9 mouse cellular contexts compared by ENCODE assay signal in the genomic region with DNA sequence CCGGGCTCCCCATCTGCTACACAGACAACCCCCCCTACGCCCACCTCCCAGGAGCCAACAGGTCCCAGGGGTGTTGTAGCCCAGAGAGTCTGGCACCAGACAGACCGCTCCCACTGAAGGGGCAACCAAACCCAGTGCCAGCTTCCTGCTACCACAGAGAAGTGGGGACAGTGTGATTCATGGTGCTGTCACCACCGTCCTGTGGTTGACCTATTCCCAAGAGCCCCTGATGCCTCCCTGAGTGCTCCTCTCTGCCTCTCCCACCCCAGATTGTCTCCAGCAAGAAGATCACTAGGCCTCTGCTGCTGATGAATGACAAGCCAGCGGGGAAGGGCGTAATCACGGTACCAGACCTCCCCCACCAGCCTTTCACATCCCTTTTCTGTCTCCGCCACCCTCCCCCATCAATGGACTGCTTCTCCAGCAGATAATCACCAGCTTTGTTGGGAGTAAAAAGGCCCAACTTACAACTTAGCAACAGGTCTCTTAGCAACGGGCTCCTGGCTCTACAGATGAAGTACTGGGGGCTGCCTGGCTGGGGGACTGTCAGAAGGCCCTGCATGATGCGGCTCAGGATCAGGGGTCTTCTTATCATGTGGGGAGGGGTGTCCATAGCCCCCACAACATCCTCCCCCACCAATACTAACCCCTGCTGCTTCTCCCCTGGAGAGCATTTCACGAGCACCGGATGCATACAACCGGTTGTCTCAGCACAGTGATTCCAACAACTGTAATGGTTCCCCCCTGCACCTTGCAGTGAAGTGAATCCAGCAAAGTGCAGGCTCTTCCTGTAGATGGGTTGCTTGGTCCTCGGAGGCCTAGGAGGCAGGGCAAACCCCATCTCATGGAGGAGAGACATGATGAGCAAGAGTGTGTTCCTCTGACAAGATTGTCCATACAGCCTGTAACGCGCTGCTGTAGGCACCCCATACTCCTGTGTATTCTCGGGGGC. TPM values are rescaled to one million over a fixed set of nuclear protein-coding genes. Genes with fewer than 3 reads are reported as not detected.
DNase-seq lines count a peak whose midpoint lies in the region; ATAC-seq and TF ChIP-seq lines count a peak whose summit lies in the region.
"Had no signal": no experiment of that assay in that cellular context is flagged by ENCODE, and none has a peak within 500 bp of the region (broad histone marks: within the 10 kb centered on the region; RNA-seq: fewer than 3 reads in every experiment).

No protein-coding gene starts in this region.

- no peak for ATAC-seq in liver, embryonic 11.5 days (replicated peaks; ENCODE audit: low FRiP score)
- ATAC-seq in inflammation-experienced regulatory T-cells, adult 6 months = no peak

- H3K27me3 ChIP-seq in hindbrain, embryonic 10.5 days (ENCODE audit: insufficient read depth, poor library complexity, severe bottlenecking) = peaks cover 33% of the 10 kb centered on the region
- no peaks in the 10 kb centered on the region for H3K27me3 ChIP-seq in liver, embryonic 11.5 days (replicated peaks; ENCODE audit: control insufficient read depth, insufficient read depth, low read length)

- DNase-seq in 416B (ENCODE audit: low read depth) = peak; percentile 76
- peak; percentile 97 for DNase-seq in brain, embryonic 14.5 days (ENCODE audit: low read depth)
- peak; percentile 87 for DNase-seq in hindbrain, embryonic 10.5 days (ENCODE audit: low spot score)
- no peak for DNase-seq in liver, embryonic 11.5 days (ENCODE audit: low spot score)
- peak; percentile 84 for DNase-seq in retina, postnatal 1 day
- DNase-seq in gastrocnemius, postnatal 10 days = no peak
- no peak for DNase-seq in adrenal gland, postnatal 10 days

- no peak overlapping the region for H3K4me2 ChIP-seq in liver, embryonic 11.5 days
- H3K4me2 ChIP-seq: heart, embryonic 13.5 days had no signal

- H3K9me3 ChIP-seq in hindbrain, embryonic 10.5 days = no peaks in the 10 kb centered on the region
- H3K9me3 ChIP-seq in liver, embryonic 11.5 days (ENCODE audit: control insufficient read depth, low read length) = no peaks in the 10 kb centered on the region
- H3K9me3 ChIP-seq: heart, embryonic 13.5 days had no signal

- TF ChIP-seq POLR2A in brain, embryonic 14.5 days (IDR thresholded peaks at IDR 0.05; ENCODE audit: borderline replicate concordance, extremely low read depth, insufficient read depth, insufficient read length, poor library complexity, severe bottlenecking) = no peak

- no peak overlapping the region for H3K9ac ChIP-seq in liver, embryonic 11.5 days (ENCODE audit: low read depth, low read length)
- H3K9ac ChIP-seq: heart, embryonic 13.5 days had no signal

- WGBS in hindbrain, embryonic 10.5 days = 35% methylated on average over 17 of the region's 17 CpGs
- 58% methylated on average over 17 of the region's 17 CpGs for WGBS in liver, embryonic 11.5 days

- H3K4me1 ChIP-seq in hindbrain, embryonic 10.5 days (replicated peaks) = peaks cover 47% of the 10 kb centered on the region
- H3K4me1 ChIP-seq in liver, embryonic 11.5 days (replicated peaks; ENCODE audit: control insufficient read depth, insufficient read depth, low read length) = peaks cover 2% of the 10 kb centered on the region; the same call in 1 of the 2 replicates

- no peak for TF ChIP-seq CTCF in brain, embryonic 14.5 days (IDR thresholded peaks at IDR 0.05; ENCODE audit: borderline replicate concordance, extremely low read depth, insufficient read depth, insufficient read length)

- H3K4me3 ChIP-seq in hindbrain, embryonic 10.5 days = peak overlapping the region; percentile 18; the same call in 1 of the 2 replicates
- no peak overlapping the region for H3K4me3 ChIP-seq in liver, embryonic 11.5 days (ENCODE audit: low read depth, low read length)
- H3K4me3 ChIP-seq: heart, embryonic 13.5 days had no signal

- no peaks in the 10 kb centered on the region for H3K36me3 ChIP-seq in hindbrain, embryonic 10.5 days
- H3K36me3 ChIP-seq in liver, embryonic 11.5 days (ENCODE audit: control insufficient read depth, insufficient read depth, low read length) = no peaks in the 10 kb centered on the region
- H3K36me3 ChIP-seq: heart, embryonic 13.5 days had no signal

- H3K27ac ChIP-seq in hindbrain, embryonic 10.5 days = peak overlapping the region; percentile 87
- 0 out of 2 replicates have a peak overlapping the region, but pooled peaks have one; percentile 5 for H3K27ac ChIP-seq in liver, embryonic 11.5 days (ENCODE audit: low read depth, low read length)
- H3K27ac ChIP-seq: heart, embryonic 13.5 days had no signal

RNA-seq across cellular contexts. Expression of a gene that starts 19.0 kb away (rescaled TPM):
- polyA plus RNA-seq in brain, embryonic 14.5 days (2012; rRNA removed) = 30.1 and 31.5 TPM in 2 replicates
- polyA plus RNA-seq in hindbrain, embryonic 10.5 days (2016; fragmentation: Nextera tagmentation; extraction: Ambion mirVana) = 10.0 and 11.1 TPM in 2 replicates
- polyA plus RNA-seq in liver, embryonic 11.5 days (2014; fragmentation: Nextera tagmentation; extraction: Ambion mirVana) = 7.8 and 8.4 TPM in 2 replicates
- total RNA-seq in gastrocnemius, postnatal 10 days (2021) = 10 to 100 TPM; 21.5 to 23.8 TPM
- polyA plus RNA-seq in inflammation-experienced regulatory T-cells, adult 6 months (2017; shearing (Covaris generic)) = 1 to 10 TPM in 1 of 3 experiments, under 1 TPM in 2; 0.37 to 2.4 (median 0.98) TPM
- total RNA-seq in adrenal gland, postnatal 10 days (2021) = 10 to 100 TPM; 12.6 to 16.6 TPM

RNA-seq across cellular contexts. Expression of a gene that starts 50.0 kb away (rescaled TPM):
- 26.4 and 31.7 TPM in 2 replicates for polyA plus RNA-seq in brain, embryonic 14.5 days (2012; rRNA removed)
- polyA plus RNA-seq in hindbrain, embryonic 10.5 days (2016; fragmentation: Nextera tagmentation; extraction: Ambion mirVana) = 41.8 and 42.7 TPM in 2 replicates
- polyA plus RNA-seq in liver, embryonic 11.5 days (2014; fragmentation: Nextera tagmentation; extraction: Ambion mirVana) = 38.0 and 39.7 TPM in 2 replicates
- total RNA-seq in gastrocnemius, postnatal 10 days (2021) = 10 to 100 TPM; 12.9 to 18.6 TPM
- 10 to 100 TPM; 23.1 to 29.3 (median 24.0) TPM for polyA plus RNA-seq in inflammation-experienced regulatory T-cells, adult 6 months (2017; shearing (Covaris generic))
- total RNA-seq in adrenal gland, postnatal 10 days (2021) = 10 to 100 TPM; 20.2 to 23.8 TPM

RNA-seq across cellular contexts. Expression of a gene that starts 50.0 kb away (rescaled TPM):
- polyA plus RNA-seq in brain, embryonic 14.5 days (2012; rRNA removed) = 51.6 and 57.2 TPM in 2 replicates
- 82.4 and 86.2 TPM in 2 replicates for polyA plus RNA-seq in hindbrain, embryonic 10.5 days (2016; fragmentation: Nextera tagmentation; extraction: Ambion mirVana)
- polyA plus RNA-seq in liver, embryonic 11.5 days (2014; fragmentation: Nextera tagmentation; extraction: Ambion mirVana) = 60.0 and 70.0 TPM in 2 replicates
- total RNA-seq in gastrocnemius, postnatal 10 days (2021) = 10 to 100 TPM; 24.6 to 25.9 TPM
- 10 to 100 TPM; 52.4 to 89.1 (median 66.9) TPM for polyA plus RNA-seq in inflammation-experienced regulatory T-cells, adult 6 months (2017; shearing (Covaris generic))
- total RNA-seq in adrenal gland, postnatal 10 days (2021) = 10 to 100 TPM; 32.2 to 40.6 TPM

Comparison
In these comparisons a context has a peak if more than half of its experiments do, and no peak if none do; other contexts are left out.
1. DNase-seq: peak in 416B (single experiment), brain, embryonic 14.5 days (single experiment), hindbrain, embryonic 10.5 days (single experiment) and retina, postnatal 1 day (single experiment); none in liver, embryonic 11.5 days (single experiment), gastrocnemius, postnatal 10 days (single experiment) and adrenal gland, postnatal 10 days (single experiment).